Mouse (Mus musculus): ENCODE measurements at regions not wholly inside any gene's neighbourhood (a gene's known extent, or its start where the extent isn't known, plus 50 kb on each side); places are given as distances from the start of the nearest gene placed in this dataset.

- ATAC-seq (ENCODE audit: low FRiP score, low TSS enrichment) = no peak
- H3K36me3 ChIP-seq (ENCODE audit: control insufficient read depth, insufficient read depth, low read length) = no peaks in the 10 kb centered on the region
- H3K27me3 ChIP-seq (ENCODE audit: control insufficient read depth, insufficient read depth, low read length) = no peaks in the 10 kb centered on the region
- DNase-seq (ENCODE audit: low spot score) = peak; percentile 10
- TF ChIP-seq CTCF (IDR thresholded peaks at IDR 0.05; ENCODE audit: low read depth) (no peak), EP300 (optimal IDR thresholded peaks at IDR 0.05) (no peak)
- no peak overlapping the region for H3K27ac ChIP-seq (replicated peaks)
- no peaks in the 10 kb centered on the region for H3K4me1 ChIP-seq (replicated peaks; ENCODE audit: control insufficient read depth, insufficient read depth)
- WGBS = 32% methylated on average over 12 of the region's 12 CpGs
- no peak overlapping the region for H3K9ac ChIP-seq (ENCODE audit: low read length)
- no peaks in the 10 kb centered on the region for H3K9me3 ChIP-seq (ENCODE audit: control insufficient read depth, low read length)
- H3K4me3 ChIP-seq (ENCODE audit: low read depth, low read length) = no peak overlapping the region
- no peak overlapping the region for H3K4me2 ChIP-seq (replicated peaks; ENCODE audit: low read depth)
These were observed 388.3 kb downstream of the Gm45692 start for GRCm38 (mm10) chr8:26507611-26508070.

- Histone ChIP-seq H3K27me3 (ENCODE audit: control insufficient read depth, insufficient read depth, low read length) (no peaks in the 10 kb centered on the region), H3K4me2 (replicated peaks; ENCODE audit: low read depth) (no peak overlapping the region), H3K36me3 (ENCODE audit: control insufficient read depth, insufficient read depth, low read length) (no peaks in the 10 kb centered on the region), H3K4me3 (ENCODE audit: low read depth, low read length) (no peak overlapping the region), H3K9me3 (ENCODE audit: control insufficient read depth, low read length) (no peaks in the 10 kb centered on the region), H3K27ac (replicated peaks) (no peak overlapping the region), H3K9ac (ENCODE audit: low read length) (no peak overlapping the region), H3K4me1 (replicated peaks; ENCODE audit: control insufficient read depth, insufficient read depth) (no peaks in the 10 kb centered on the region)
- no peak for TF ChIP-seq CTCF (IDR thresholded peaks at IDR 0.05; ENCODE audit: low read depth)
- no peak for TF ChIP-seq EP300 (optimal IDR thresholded peaks at IDR 0.05)
- no peak for ATAC-seq (ENCODE audit: low FRiP score, low TSS enrichment)
- 62% methylated on average over 3 of the region's 3 CpGs for WGBS
- DNase-seq (ENCODE audit: low spot score) = peak; percentile 6
These were observed 389.9 kb downstream of the Gm45692 start for GRCm38 (mm10) chr8:26509254-26509653.

- H3K9ac ChIP-seq (ENCODE audit: low read length) = no peak overlapping the region
- no peaks in the 10 kb centered on the region for H3K27me3 ChIP-seq (ENCODE audit: control insufficient read depth, insufficient read depth, low read length)
- H3K27ac ChIP-seq (replicated peaks) = no peak overlapping the region
- DNase-seq (ENCODE audit: low spot score) = no peak
- no peaks in the 10 kb centered on the region for H3K36me3 ChIP-seq (ENCODE audit: control insufficient read depth, insufficient read depth, low read length)
- no peak overlapping the region for H3K4me3 ChIP-seq (ENCODE audit: low read depth, low read length)
- no peak for TF ChIP-seq EP300 (optimal IDR thresholded peaks at IDR 0.05)
- no peak for TF ChIP-seq CTCF (IDR thresholded peaks at IDR 0.05; ENCODE audit: low read depth)
- H3K9me3 ChIP-seq (ENCODE audit: control insufficient read depth, low read length) = no peaks in the 10 kb centered on the region
- no peak overlapping the region for H3K4me2 ChIP-seq (replicated peaks; ENCODE audit: low read depth)
- WGBS = 82% methylated on average over 7 of the region's 7 CpGs
- no peak for ATAC-seq (ENCODE audit: low FRiP score, low TSS enrichment)
- no peaks in the 10 kb centered on the region for H3K4me1 ChIP-seq (replicated peaks; ENCODE audit: control insufficient read depth, insufficient read depth)
These were observed 393.7 kb downstream of the Gm45692 start for GRCm38 (mm10) chr8:26513001-26513400.

- ATAC-seq (ENCODE audit: low FRiP score, low TSS enrichment) (no peak), DNase-seq (ENCODE audit: low spot score) (no peak)
- no peak for TF ChIP-seq CTCF (IDR thresholded peaks at IDR 0.05; ENCODE audit: low read depth)
- TF ChIP-seq EP300 (optimal IDR thresholded peaks at IDR 0.05) = no peak
- Histone ChIP-seq H3K4me1 (replicated peaks; ENCODE audit: control insufficient read depth, insufficient read depth) (no peaks in the 10 kb centered on the region), H3K4me3 (ENCODE audit: low read depth, low read length) (no peak overlapping the region), H3K9me3 (ENCODE audit: control insufficient read depth, low read length) (no peaks in the 10 kb centered on the region), H3K4me2 (replicated peaks; ENCODE audit: low read depth) (no peak overlapping the region), H3K9ac (ENCODE audit: low read length) (no peak overlapping the region), H3K27me3 (ENCODE audit: control insufficient read depth, insufficient read depth, low read length) (no peaks in the 10 kb centered on the region), H3K27ac (replicated peaks) (no peak overlapping the region), H3K36me3 (ENCODE audit: control insufficient read depth, insufficient read depth, low read length) (no peaks in the 10 kb centered on the region)
- WGBS = 93% methylated on average over 2 of the region's 2 CpGs
These were observed 404.9 kb downstream of the Gm45692 start for GRCm38 (mm10) chr8:26524237-26524636.

- DNase-seq (ENCODE audit: low spot score) = peak; percentile 13
- no peak overlapping the region for H3K27ac ChIP-seq (replicated peaks)
- H3K36me3 ChIP-seq (ENCODE audit: control insufficient read depth, insufficient read depth, low read length) = no peaks in the 10 kb centered on the region
- H3K9ac ChIP-seq (ENCODE audit: low read length) = no peak overlapping the region
- no peak overlapping the region for H3K4me3 ChIP-seq (ENCODE audit: low read depth, low read length)
- no peak overlapping the region for H3K4me2 ChIP-seq (replicated peaks; ENCODE audit: low read depth)
- no peaks in the 10 kb centered on the region for H3K4me1 ChIP-seq (replicated peaks; ENCODE audit: control insufficient read depth, insufficient read depth)
- no peaks in the 10 kb centered on the region for H3K9me3 ChIP-seq (ENCODE audit: control insufficient read depth, low read length)
- 23% methylated on average over 10 of the region's 10 CpGs for WGBS
- no peak for TF ChIP-seq CTCF (IDR thresholded peaks at IDR 0.05; ENCODE audit: low read depth)
- TF ChIP-seq EP300 (optimal IDR thresholded peaks at IDR 0.05) = no peak
- ATAC-seq (ENCODE audit: low FRiP score, low TSS enrichment) = no peak
- no peaks in the 10 kb centered on the region for H3K27me3 ChIP-seq (ENCODE audit: control insufficient read depth, insufficient read depth, low read length)
These were observed 407.3 kb downstream of the Gm45692 start for GRCm38 (mm10) chr8:26526474-26527185.

GRCm38 (mm10) chr8:26527186-26527580 lies 407.8 kb downstream of the Gm45692 start:
- no peaks in the 10 kb centered on the region for H3K36me3 ChIP-seq (ENCODE audit: control insufficient read depth, insufficient read depth, low read length)
- 52% methylated on average over 5 of the region's 5 CpGs for WGBS
- H3K4me3 ChIP-seq (ENCODE audit: low read depth, low read length) = no peak overlapping the region
- no peak overlapping the region for H3K4me2 ChIP-seq (replicated peaks; ENCODE audit: low read depth)
- H3K9me3 ChIP-seq (ENCODE audit: control insufficient read depth, low read length) = no peaks in the 10 kb centered on the region
- no peaks in the 10 kb centered on the region for H3K4me1 ChIP-seq (replicated peaks; ENCODE audit: control insufficient read depth, insufficient read depth)
- DNase-seq (ENCODE audit: low spot score) (peak; percentile 4), ATAC-seq (ENCODE audit: low FRiP score, low TSS enrichment) (no peak)
- H3K27ac ChIP-seq (replicated peaks) = no peak overlapping the region
- TF ChIP-seq EP300 (optimal IDR thresholded peaks at IDR 0.05) (no peak), CTCF (IDR thresholded peaks at IDR 0.05; ENCODE audit: low read depth) (no peak)
- no peaks in the 10 kb centered on the region for H3K27me3 ChIP-seq (ENCODE audit: control insufficient read depth, insufficient read depth, low read length)
- H3K9ac ChIP-seq (ENCODE audit: low read length) = no peak overlapping the region
